Mouse (Mus musculus) embryonic facial prominence, embryonic 15.5 days (tissue): Measurements from ENCODE around the gene H6pd. TPM values are rescaled to one million over a fixed set of nuclear protein-coding genes. Genes with fewer than 3 reads are reported as not detected.

Experiments
- ATAC-seq: fragments of 200-750 bp; cut with Nextera tagmentation; 2 replicates; pipeline ENCODE4 v1.8.0; 2017; ENCODE audit warnings: low read depth, moderate TSS enrichment; ENCODE audit not compliant: insufficient number of reproducible peaks, low FRiP score, low TSS enrichment
- H3K27ac ChIP-seq: fragments of 300-500 bp; sonication (generic); replicated peaks from 2 replicates; pipeline ENCODE4 v1.5.1; 2015; ENCODE audit warnings: mild to moderate bottlenecking, inconsistent platforms
- H3K27me3 ChIP-seq: fragments of 300-500 bp; sonication (generic); 2 replicates; pipeline ENCODE4 v1.6.1; 2015; ENCODE audit warnings: inconsistent platforms
- H3K36me3 ChIP-seq: fragments of 300-500 bp; sonication (generic); 2 replicates; pipeline ENCODE4 v1.6.1; 2015; ENCODE audit warnings: mild to moderate bottlenecking, inconsistent platforms
- H3K4me1 ChIP-seq: fragments of 300-500 bp; sonication (generic); 2 replicates; pipeline ENCODE4 v1.6.1; 2015; ENCODE audit warnings: inconsistent platforms
- H3K4me2 ChIP-seq: fragments of 300-500 bp; sonication (generic); replicated peaks from 2 replicates; pipeline ENCODE4 v1.6.1; 2015; ENCODE audit warnings: mild to moderate bottlenecking, inconsistent platforms
- H3K4me3 ChIP-seq: fragments of 300-500 bp; sonication (generic); replicated peaks from 2 replicates; pipeline ENCODE4 v1.5.1; 2015; ENCODE audit warnings: mild to moderate bottlenecking, inconsistent platforms
- H3K9ac ChIP-seq: fragments of 300-500 bp; sonication (generic); 2 replicates; pipeline ENCODE4 v1.6.1; 2015; ENCODE audit warnings: inconsistent platforms
- H3K9me3 ChIP-seq: fragments of 300-500 bp; sonication (generic); replicated peaks from 2 replicates; pipeline ENCODE4 v1.6.1; 2016; ENCODE audit warnings: inconsistent platforms
- WGBS: fragments of 180-500 bp; shearing (Covaris S2); methylation state at CpG from one replicate; pipeline ENCODE4 v1.1.7; 2015; 5-methylcytosine and 5-hydroxymethylcytosine counted together
- polyA plus RNA-seq: library from polyadenylated mRNA; unstranded; fragments of >200 nt; fragmentation: Nextera tagmentation; extraction: Ambion mirVana; gene quantifications from 2 replicates; pipeline ENCODE4 v1.2.1, GENCODE M21; 2015

H6pd gene
- polyA plus RNA-seq, 1 experiment from 2014 or later = 12.1 TPM

GRCm38 (mm10) chr4:150015436-150015835, 6.6 kb upstream of the H6pd start:
- H3K4me1 ChIP-seq = 0 out of 2 replicates have a peak, but pooled peaks cover 5% of the 10 kb centered on the region
- H3K9ac ChIP-seq = no peak overlapping the region
- 67% methylated on average over 7 of the region's 7 CpGs for WGBS
- no peaks in the 10 kb centered on the region for H3K9me3 ChIP-seq
- H3K27me3 ChIP-seq = no peaks in the 10 kb centered on the region
- H3K4me3 ChIP-seq = no peak overlapping the region
- H3K36me3 ChIP-seq = no peaks in the 10 kb centered on the region
- ATAC-seq = no peak
- no peak overlapping the region for H3K27ac ChIP-seq
- H3K4me2 ChIP-seq = no peak overlapping the region

GRCm38 (mm10) chr4:150014378-150015091, 5.7 kb upstream of the H6pd start:
- Histone ChIP-seq H3K9me3 (no peaks in the 10 kb centered on the region), H3K9ac (no peak overlapping the region), H3K36me3 (no peaks in the 10 kb centered on the region), H3K4me1 (0 out of 2 replicates have a peak, but pooled peaks cover 5% of the 10 kb centered on the region), H3K4me3 (no peak overlapping the region), H3K4me2 (no peak overlapping the region), H3K27me3 (no peaks in the 10 kb centered on the region), H3K27ac (no peak overlapping the region)
- 82% methylated on average over 4 of the region's 4 CpGs for WGBS
- ATAC-seq = no peak

DNA sequence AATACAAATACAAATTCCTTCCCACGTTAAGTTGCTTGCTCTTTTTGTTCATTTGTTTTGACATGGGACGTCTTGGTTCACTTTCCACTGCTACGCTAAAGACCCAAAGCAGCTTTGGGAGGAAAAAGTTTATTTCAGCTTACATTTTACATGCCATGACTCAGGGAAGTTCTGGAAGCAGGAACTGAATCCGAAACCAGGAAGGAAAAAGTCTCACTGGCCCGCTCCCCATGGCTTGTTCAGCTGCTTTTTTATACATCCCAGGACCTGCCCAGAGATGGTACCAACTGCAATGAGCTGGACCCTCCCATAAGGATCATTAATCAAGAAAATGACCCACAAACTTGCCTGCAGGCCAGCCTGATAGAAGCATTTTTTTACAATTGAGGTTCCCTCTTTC, 5.0 kb upstream of the H6pd start:
- Histone ChIP-seq H3K4me1 (peaks cover 10% of the 10 kb centered on the region), H3K27me3 (no peaks in the 10 kb centered on the region), H3K4me3 (no peak overlapping the region), H3K27ac (no peak overlapping the region), H3K36me3 (no peaks in the 10 kb centered on the region), H3K9ac (no peak overlapping the region), H3K9me3 (no peaks in the 10 kb centered on the region), H3K4me2 (no peak overlapping the region)
- ATAC-seq = no peak
- 79% methylated on average over 5 of the region's 5 CpGs for WGBS

- no peaks in the 10 kb centered on the region for H3K9me3 ChIP-seq
- no peak overlapping the region for H3K4me2 ChIP-seq
- no peak for ATAC-seq
- 86% methylated on average over 8 of the region's 8 CpGs for WGBS
- no peaks in the 10 kb centered on the region for H3K36me3 ChIP-seq
- H3K4me3 ChIP-seq = no peak overlapping the region
- H3K27me3 ChIP-seq = no peaks in the 10 kb centered on the region
- peaks cover 12% of the 10 kb centered on the region for H3K4me1 ChIP-seq
- H3K9ac ChIP-seq = no peak overlapping the region
- no peak overlapping the region for H3K27ac ChIP-seq
Measured at GRCm38 (mm10) chr4:150013186-150013690, 4.4 kb upstream of the H6pd start.

- Histone ChIP-seq H3K4me1 (peaks cover 20% of the 10 kb centered on the region), H3K9ac (no peak overlapping the region), H3K27me3 (no peaks in the 10 kb centered on the region), H3K9me3 (no peaks in the 10 kb centered on the region), H3K36me3 (no peaks in the 10 kb centered on the region), H3K4me2 (no peak overlapping the region), H3K27ac (peak overlapping the region; percentile 48; the same call in 1 of the 2 replicates), H3K4me3 (no peak overlapping the region)
- no peak for ATAC-seq
- WGBS = 57% methylated on average over 4 of the region's 4 CpGs
Measured at GRCm38 (mm10) chr4:150012322-150012723, 3.5 kb upstream of the H6pd start.

DNA sequence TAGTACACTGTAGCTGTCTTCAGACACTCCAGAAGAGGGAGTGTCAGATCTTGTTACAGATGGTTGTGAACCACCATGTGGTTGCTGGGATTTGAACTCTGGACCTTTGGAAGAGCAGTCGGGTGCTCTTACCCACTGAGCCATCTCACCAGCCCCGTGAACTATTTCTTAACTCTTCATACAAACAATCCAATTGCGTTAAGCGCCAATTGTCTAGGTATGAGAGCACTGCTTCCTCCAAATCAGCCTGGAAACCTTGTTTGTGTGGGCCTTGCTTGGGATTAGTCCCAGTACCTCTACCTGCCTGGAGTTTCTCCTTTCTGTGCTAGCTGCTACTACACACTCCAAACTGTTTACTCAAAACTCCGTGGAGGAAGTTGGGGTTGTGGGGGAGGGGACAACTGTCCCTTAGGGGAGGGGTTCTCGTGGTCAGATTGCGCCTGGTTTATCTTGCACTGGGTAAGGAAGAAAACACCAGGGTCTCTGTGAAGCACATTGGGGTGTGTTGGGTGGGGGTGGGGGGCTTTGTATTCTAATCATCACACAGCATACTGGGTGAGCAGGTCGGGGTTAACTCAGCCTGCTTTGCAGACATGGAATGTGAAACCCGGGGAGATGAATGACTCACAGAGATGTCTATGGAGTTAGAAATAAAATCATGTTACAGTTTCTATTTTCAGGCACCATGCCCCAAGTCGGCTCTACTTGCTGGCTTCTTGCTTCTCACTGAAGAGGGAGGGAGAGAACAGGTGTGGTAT, 2.9 kb upstream of the H6pd start:
- WGBS = 36% methylated on average over 10 of the region's 10 CpGs
- peak overlapping the region; percentile 48; the same call in 1 of the 2 replicates for H3K27ac ChIP-seq
- ATAC-seq = no peak
- H3K27me3 ChIP-seq = no peaks in the 10 kb centered on the region
- H3K36me3 ChIP-seq = no peaks in the 10 kb centered on the region
- no peaks in the 10 kb centered on the region for H3K9me3 ChIP-seq
- H3K4me2 ChIP-seq = no peak overlapping the region
- H3K9ac ChIP-seq = no peak overlapping the region
- no peak overlapping the region for H3K4me3 ChIP-seq
- peaks cover 20% of the 10 kb centered on the region for H3K4me1 ChIP-seq

DNA sequence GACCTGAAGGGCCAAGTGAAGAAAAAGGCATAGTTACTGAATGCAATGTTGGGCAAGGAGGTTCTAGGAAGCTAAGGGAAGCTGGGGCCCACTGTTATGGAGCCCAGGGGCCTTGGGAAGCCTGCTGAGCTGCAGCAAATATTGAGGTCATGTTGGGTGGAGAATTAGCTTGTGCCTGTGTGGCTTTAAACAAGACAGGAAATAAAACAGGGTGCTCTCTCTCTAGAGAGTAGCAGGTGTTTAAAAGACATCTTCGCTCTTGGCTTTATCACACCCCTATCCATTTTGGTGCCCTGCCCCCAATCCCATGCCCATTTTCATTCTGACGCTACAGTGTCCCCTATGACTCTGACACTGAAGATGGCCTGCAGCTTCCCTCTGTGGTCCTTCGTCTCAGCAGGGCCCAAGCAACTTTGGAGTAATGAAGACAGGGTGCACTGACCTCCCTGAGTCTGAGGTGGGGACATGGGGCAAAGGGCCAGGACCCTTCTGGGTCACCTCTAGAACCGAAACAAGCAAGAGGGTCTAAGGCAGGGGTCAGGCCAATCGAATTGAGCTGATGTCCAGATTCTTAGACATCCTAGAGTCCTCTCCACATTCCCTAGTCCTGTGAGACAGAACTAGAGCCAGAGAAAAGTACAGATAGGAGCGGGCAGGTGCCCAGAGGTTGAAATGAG, 1.4 kb upstream of the H6pd start:
- Histone ChIP-seq H3K4me2 (no peak overlapping the region), H3K9me3 (no peaks in the 10 kb centered on the region), H3K36me3 (no peaks in the 10 kb centered on the region), H3K4me1 (peaks cover 20% of the 10 kb centered on the region), H3K9ac (no peak overlapping the region), H3K27ac (no peak overlapping the region), H3K27me3 (no peaks in the 10 kb centered on the region), H3K4me3 (no peak overlapping the region)
- 84% methylated on average over 6 of the region's 6 CpGs for WGBS
- ATAC-seq = no peak

GRCm38 (mm10) chr4:150009587-150009930, 736 bp upstream of the H6pd start:
- 80% methylated on average over 6 of the region's 6 CpGs for WGBS
- H3K4me2 ChIP-seq = no peak overlapping the region
- no peak overlapping the region for H3K27ac ChIP-seq
- no peaks in the 10 kb centered on the region for H3K9me3 ChIP-seq
- no peak overlapping the region for H3K4me3 ChIP-seq
- H3K4me1 ChIP-seq = peaks cover 20% of the 10 kb centered on the region
- H3K9ac ChIP-seq = no peak overlapping the region
- no peaks in the 10 kb centered on the region for H3K36me3 ChIP-seq
- ATAC-seq = no peak
- no peaks in the 10 kb centered on the region for H3K27me3 ChIP-seq

DNA sequence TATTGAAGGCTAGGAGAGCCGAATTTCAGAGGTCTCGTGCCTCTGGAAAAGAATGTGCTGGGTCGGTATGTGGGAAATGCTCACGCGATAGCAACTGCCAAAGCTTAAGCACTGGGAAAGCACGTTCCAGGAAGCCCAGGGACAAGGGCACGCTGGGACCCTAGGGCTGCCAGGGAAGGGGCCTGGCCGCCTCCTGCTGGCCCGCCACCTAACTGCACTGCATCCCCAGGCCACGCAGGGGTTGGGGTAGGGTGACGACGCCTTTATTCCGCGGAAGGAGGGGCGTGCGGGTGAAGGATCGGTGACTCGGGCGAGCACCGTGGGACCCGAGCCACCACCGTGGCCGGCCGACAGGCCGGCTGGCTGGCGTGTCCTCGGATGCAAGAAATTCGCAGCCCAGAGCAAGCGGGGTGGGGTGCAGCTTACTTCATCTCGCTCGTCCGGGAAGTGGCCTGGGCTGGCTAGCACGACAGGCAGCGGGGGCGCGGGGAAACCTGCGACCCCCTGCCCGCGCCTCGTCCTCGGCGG, 434 bp downstream of the H6pd start:
- Histone ChIP-seq H3K9me3 (no peaks in the 10 kb centered on the region), H3K9ac (peak overlapping the region; percentile 79), H3K36me3 (no peaks in the 10 kb centered on the region), H3K4me1 (peaks cover 20% of the 10 kb centered on the region), H3K27ac (peak overlapping the region; percentile 93), H3K4me3 (peak overlapping the region; percentile 73), H3K4me2 (peak overlapping the region; percentile 81), H3K27me3 (no peaks in the 10 kb centered on the region)
- under 1% methylated on average over 42 of the region's 42 CpGs for WGBS
- peak; percentile 81 for ATAC-seq

GRCm38 (mm10) chr4:150007444-150007843, 1.4 kb downstream of the H6pd start:
- no peak for ATAC-seq
- H3K27me3 ChIP-seq = no peaks in the 10 kb centered on the region
- no peaks in the 10 kb centered on the region for H3K36me3 ChIP-seq
- no peaks in the 10 kb centered on the region for H3K9me3 ChIP-seq
- H3K4me2 ChIP-seq = 0 out of 2 replicates have a peak overlapping the region, but pooled peaks have one; percentile 81
- H3K4me3 ChIP-seq = peak overlapping the region; percentile 73; the same call in 1 of the 2 replicates
- no peak overlapping the region for H3K27ac ChIP-seq
- peaks cover 20% of the 10 kb centered on the region for H3K4me1 ChIP-seq
- 80% methylated on average over 3 of the region's 3 CpGs for WGBS
- H3K9ac ChIP-seq = no peak overlapping the region

GRCm38 (mm10) chr4:150006991-150007390, 1.8 kb downstream of the H6pd start:
- ATAC-seq = no peak
- H3K9ac ChIP-seq = no peak overlapping the region
- no peaks in the 10 kb centered on the region for H3K27me3 ChIP-seq
- H3K9me3 ChIP-seq = no peaks in the 10 kb centered on the region
- H3K36me3 ChIP-seq = no peaks in the 10 kb centered on the region
- peaks cover 19% of the 10 kb centered on the region for H3K4me1 ChIP-seq
- WGBS = 73% methylated on average over 8 of the region's 8 CpGs
- no peak overlapping the region for H3K4me3 ChIP-seq
- H3K27ac ChIP-seq = no peak overlapping the region
- H3K4me2 ChIP-seq = no peak overlapping the region
